Mouse (Mus musculus): ENCODE data around the gene Sfxn5. TPM values are rescaled to one million over a fixed set of nuclear protein-coding genes. Genes with fewer than 3 reads are reported as not detected.

Gene Sfxn5
- 100 to 1,000 TPM; 167 to 175 TPM for total RNA-seq (2021)
- long read RNA-seq, experiment 1, transcript Sfxn5-201 (14 exons, 3,656 nt), result major isoform, 43 of 56 reads
- long read RNA-seq, experiment 1, partial matches to known transcripts, result 2 of 56 reads
- long read RNA-seq, experiment 1, other reads (novel, unspliced or antisense), result 10 of 56 reads
- long read RNA-seq, experiment 2, full-length matches to known transcripts, result 60 of 78 reads
- long read RNA-seq, experiment 2, partial matches to known transcripts, result 2 of 78 reads
- long read RNA-seq, experiment 2, other reads (novel, unspliced or antisense), result 16 of 78 reads

DNA sequence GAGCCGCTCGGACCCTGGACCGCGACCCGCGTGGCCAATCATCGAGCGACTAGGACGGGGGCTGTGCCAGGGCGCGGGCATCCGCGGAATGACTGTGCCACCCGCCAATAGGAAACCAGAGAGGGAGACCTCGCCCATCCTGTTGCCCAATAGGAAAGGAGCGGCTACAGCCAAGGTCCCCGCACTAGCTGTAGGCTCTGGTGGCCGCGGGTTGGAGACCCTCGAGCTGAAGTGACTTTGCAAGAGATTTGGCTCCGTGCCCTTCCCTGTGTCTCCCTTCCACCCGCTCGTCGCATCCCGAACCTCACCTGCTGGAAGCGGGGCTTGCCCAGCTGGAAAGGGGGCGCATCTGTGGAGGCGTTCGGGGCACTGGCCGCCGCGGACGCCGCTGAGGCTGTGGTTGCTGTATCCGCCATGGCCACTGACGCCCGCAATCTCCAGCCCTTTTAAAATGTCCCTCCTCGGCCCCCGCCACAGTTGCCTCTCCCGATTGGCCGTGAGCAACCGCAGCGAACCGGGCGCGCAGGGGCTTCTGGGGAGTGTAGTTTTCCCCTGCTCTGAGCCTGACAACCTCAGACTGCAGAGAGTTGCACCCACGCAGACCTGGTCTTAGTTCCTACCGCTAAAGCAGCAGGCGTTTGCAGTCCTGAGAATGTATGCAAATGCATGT lies at the start of gene Sfxn5:
TSS of gene Sfxn5 (minus strand) at position 423 of the 670 bp plus-strand sequence.
- peak within 1 kb of the TSS; percentile 100 for H3K27ac ChIP-seq
- no peak for TF ChIP-seq CTCF (conservative IDR thresholded peaks at IDR 0.05)
- peak; percentile 97 for DNase-seq (ENCODE audit: low spot score in 2 of 2)
- peak within 1 kb of the TSS; percentile 91 for H3K4me3 ChIP-seq

DNA sequence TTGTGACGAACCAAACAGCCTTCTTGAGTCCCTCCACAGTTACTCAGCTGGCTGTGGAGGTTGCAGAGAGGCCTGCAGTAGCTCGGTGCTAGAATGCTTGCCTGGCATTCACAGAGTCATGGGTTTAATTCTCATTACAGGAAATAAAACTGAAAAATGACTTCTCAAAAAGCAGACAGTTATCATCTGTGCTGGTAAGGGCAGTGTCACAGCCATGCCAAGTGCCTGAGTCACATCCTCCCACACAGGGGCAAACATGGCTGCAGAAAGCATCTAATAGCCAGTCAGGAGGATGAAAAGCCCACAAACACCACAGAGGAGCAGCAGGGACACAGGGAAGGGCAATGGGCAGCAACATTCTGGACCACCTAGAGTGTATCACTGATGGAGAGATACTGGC lies 49.6 kb upstream of the Sfxn5 start:
- TF ChIP-seq CTCF (conservative IDR thresholded peaks at IDR 0.05), result no peak
- DNase-seq (ENCODE audit: low spot score in 2 of 2), result no peak
- Histone ChIP-seq H3K27ac (no peak overlapping the region), H3K4me3 (no peak overlapping the region)

DNA sequence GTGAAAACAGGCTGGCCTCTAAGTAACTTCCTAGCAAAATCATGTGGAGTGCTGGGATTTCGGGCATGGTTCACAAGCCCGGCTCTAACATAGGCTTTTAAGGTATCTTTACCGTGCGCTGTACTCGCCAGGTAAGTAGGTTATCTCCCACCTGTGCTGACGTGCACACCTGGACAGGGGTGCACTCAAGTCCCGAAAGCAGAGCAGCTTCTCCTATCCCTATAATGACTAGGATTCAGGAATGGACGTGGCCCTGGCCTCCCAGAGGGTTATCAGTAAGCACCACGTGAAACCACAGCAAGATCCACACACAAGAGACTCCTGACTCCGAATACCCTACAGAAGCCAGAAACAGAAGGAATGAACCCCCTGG lies 48.4 kb upstream of the Sfxn5 start:
- no peak overlapping the region for H3K4me3 ChIP-seq
- H3K27ac ChIP-seq, result no peak overlapping the region
- TF ChIP-seq CTCF (conservative IDR thresholded peaks at IDR 0.05), result no peak
- DNase-seq (ENCODE audit: low spot score in 2 of 2), result no peak

DNA sequence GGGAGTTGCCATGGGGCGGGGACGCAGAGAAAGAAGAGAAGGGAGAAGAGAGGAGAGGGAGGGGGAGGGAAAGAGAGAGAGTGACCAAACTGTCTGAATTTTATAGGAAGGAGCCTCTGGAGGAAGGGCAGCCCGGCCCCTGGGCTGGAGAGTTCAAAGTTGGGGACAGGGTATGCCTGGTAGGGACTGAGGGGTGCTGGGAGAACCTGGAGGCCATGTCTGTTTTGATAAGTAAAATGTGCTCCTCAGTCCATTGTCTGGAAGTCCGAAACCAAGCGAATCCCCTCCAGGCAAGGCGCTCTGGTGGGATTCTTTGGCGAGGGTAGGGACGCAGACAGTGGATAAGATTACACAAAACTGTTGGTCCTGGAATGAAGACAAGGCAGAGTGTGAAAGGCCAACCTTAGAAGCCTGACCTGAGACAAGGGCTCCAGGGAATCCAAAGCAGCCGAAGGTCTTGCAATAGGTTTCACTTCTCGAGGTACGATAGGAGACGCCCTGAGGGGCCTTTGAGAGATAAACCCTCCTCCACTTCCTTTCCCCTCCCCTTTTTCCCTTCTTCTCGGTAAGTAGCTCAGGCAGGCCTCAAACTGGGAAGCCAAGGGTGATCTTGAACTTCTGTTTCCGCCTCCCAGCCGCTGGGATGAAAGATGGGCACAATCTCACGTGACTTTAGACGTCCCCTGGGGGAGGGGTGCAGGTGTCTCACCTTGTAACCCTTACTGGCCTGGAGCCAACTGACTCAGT lies 47.9 kb upstream of the Sfxn5 start:
- H3K27ac ChIP-seq, result no peak overlapping the region
- no peak for DNase-seq (ENCODE audit: low spot score in 2 of 2)
- no peak for TF ChIP-seq CTCF (conservative IDR thresholded peaks at IDR 0.05)
- H3K4me3 ChIP-seq, result no peak overlapping the region

DNA sequence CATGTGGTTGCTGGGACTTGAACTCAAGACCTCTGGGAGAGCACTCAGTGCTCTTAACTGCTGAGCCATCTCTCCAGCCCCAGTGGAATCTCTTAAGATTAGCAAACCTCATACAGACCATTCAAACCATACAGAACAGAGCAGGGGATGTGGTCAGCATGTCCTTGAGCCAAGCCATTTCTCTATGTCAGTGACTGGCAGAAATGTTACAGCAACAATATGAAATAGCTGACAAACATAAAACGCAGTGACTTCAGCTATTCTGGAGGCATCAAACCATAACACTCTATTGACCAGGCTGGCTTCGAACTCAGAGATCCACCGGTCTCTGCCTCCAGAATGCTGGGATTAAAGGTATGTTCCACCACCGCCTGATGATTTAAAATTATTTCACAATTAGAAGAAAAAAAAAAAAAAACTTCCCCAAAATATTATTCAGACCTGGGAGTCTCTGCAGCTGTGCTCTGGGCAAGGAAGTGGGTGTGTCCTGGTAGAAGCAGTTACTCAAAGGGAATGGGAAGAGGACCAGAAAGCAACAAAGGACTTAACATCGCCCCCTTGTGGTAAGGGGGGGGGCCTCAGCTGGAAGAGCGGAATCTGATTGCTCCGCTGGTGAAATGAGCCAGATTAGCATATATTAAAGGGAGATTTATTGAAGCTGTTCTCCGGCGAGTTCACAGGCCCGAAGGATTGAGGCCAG lies 47.1 kb upstream of the Sfxn5 start:
- DNase-seq (ENCODE audit: low spot score in 2 of 2), result peak; percentile 74 to 84
- Histone ChIP-seq H3K4me3 (no peak overlapping the region), H3K27ac (no peak overlapping the region)
- peak; percentile 89 for TF ChIP-seq CTCF (conservative IDR thresholded peaks at IDR 0.05)

DNA sequence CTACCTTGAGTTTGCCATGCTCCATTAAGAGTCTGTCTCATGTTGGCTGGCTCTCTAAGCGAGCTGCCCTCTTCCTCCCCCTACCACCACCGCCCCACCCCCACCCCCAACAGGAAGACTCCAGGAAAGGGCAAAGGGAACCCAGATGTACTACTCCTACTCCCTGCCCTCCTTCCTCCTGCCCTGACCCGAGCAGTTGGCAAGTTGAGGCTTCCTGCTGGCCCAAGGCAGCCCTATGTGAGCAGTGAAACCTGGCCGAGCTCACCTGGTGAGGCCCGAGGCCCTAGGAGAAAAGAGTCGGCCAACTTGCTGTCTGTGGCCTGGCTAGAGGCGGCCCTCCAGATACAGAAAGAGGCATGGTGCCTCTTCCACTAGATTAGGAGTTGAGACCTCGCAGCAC lies 45.4 kb upstream of the Sfxn5 start:
- DNase-seq (ENCODE audit: low spot score in 2 of 2), result no peak
- TF ChIP-seq CTCF (conservative IDR thresholded peaks at IDR 0.05), result no peak
- Histone ChIP-seq H3K4me3 (no peak overlapping the region), H3K27ac (no peak overlapping the region)

DNA sequence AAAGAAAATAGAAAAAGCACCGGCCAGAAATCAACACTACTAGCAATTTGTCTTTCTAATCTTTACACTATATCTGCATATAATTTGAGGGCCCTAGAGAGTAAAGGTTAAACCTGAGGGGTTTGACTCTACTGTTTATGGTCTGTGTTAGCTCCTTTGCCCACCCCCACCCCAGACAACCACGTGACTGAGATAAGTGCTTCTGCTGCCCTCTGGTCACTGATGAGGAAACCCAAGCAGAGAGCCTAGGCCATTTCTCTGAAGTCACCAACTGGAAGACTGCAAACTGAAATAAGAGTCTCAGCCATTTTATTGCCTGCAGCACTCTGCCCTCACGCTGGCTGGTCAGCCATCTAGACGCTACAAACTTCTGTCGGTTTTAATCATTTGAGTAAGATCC lies 44.7 kb upstream of the Sfxn5 start:
- Histone ChIP-seq H3K27ac (no peak overlapping the region), H3K4me3 (no peak overlapping the region)
- DNase-seq (ENCODE audit: low spot score in 2 of 2), result no peak
- TF ChIP-seq CTCF (conservative IDR thresholded peaks at IDR 0.05), result no peak

DNA sequence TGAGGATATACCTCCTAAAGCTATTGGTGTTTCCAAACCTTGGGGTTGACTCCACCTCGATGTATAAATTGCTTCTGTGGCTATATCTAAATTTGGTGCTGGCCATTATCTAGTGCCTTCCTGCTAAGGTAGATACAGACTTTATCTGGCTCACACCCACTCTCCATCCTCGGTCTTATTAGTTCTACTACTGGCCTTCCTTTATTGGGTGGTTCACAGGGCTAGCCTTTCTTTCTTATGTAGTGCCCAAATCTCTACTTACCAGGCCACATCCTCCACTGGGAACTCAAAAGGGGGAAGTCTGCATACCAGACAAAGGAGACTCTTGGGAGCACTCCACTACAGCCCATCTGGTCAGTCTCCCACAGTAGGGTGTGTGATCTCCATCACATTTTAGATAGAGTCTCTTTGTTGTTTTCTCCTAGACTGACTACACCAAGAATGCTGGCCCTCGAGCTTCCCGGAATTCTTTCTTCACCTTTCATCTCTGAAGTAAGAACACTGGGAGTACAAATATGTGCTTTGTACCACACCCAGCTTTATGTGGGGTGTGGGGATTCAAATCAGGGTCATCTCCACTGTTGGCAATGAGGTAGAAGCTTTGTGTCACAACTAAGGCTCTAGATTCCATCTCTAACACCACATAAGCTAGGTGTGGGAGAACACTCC lies 44.0 kb upstream of the Sfxn5 start:
- no peak overlapping the region for H3K27ac ChIP-seq

DNA sequence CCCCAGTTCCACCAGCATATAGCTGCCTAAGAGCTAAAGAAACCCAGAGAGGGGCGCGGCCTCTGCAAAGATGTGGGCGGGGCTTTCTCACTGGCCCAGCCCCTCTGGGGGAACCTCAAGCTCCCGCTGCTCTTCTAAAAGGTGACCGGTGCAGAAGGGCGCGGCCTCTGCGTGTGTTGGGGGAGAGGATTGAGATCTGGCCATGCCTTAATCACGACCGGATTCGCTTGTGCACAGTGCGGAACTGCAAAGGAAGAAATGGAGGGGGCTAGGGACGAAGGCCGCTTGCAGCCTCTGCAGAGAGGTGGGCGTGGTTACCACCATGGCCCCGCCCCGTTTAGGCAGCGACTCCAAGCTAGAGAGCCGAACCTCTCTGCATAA lies 41.5 kb upstream of the Sfxn5 start:
- no peak for TF ChIP-seq CTCF (conservative IDR thresholded peaks at IDR 0.05)
- Histone ChIP-seq H3K4me3 (peak overlapping the region; percentile 97), H3K27ac (peak overlapping the region; percentile 84)
- peak; percentile 90 to 94 for DNase-seq (ENCODE audit: low spot score in 2 of 2)

More for the DNA sequence above, 44.0 kb upstream of the Sfxn5 start:
- no peak for DNase-seq (ENCODE audit: low spot score in 2 of 2)
- H3K4me3 ChIP-seq, result no peak overlapping the region
- no peak for TF ChIP-seq CTCF (conservative IDR thresholded peaks at IDR 0.05)

DNA sequence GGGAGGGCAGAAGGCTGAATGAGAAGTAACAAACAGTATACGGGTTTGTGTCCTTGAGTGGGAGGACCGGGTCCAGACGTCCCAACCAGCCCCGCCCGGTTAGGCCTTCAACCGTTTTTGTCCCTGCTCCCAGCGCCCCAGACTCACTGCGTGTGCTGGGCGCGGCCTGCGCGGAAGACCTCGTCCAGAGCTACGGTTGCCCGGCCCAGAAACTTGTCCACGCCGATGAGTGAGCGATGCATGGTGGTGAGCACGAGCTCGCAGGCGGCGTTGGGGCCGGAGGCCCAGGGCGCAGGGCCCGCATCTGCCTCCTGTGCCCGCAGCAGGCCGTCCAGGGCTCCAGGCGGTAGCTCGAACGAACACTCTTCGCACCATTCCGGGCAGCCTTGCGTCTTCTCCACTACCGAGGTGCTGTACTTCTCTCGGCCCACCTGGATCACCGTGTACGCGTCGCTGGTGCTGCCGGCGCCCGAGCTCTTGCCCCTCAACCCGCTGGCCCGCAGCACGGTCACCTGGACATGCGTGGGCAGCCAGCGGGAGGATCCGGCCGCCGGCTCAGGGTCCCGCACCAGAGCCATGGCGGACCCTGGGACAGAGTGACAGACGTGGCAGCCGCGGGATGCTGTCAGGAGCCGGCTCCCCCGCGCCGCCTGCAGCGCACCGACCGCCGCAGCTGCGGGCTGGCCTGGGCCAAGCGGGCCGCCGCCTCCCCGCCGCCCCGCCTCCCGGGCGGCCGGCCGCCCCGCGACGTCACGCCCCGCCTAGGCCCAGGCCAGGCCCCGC lies 40.9 kb upstream of the Sfxn5 start, which contains the start of gene Rab11fip5:
TSS of gene Rab11fip5 (minus strand) at position 684 of the 783 bp plus-strand sequence.
- Histone ChIP-seq H3K27ac (peak within 1 kb of the TSS; percentile 89), H3K4me3 (peak within 1 kb of the TSS; percentile 97)
- no peak for DNase-seq (ENCODE audit: low spot score in 2 of 2)
- no peak for TF ChIP-seq CTCF (conservative IDR thresholded peaks at IDR 0.05)

DNA sequence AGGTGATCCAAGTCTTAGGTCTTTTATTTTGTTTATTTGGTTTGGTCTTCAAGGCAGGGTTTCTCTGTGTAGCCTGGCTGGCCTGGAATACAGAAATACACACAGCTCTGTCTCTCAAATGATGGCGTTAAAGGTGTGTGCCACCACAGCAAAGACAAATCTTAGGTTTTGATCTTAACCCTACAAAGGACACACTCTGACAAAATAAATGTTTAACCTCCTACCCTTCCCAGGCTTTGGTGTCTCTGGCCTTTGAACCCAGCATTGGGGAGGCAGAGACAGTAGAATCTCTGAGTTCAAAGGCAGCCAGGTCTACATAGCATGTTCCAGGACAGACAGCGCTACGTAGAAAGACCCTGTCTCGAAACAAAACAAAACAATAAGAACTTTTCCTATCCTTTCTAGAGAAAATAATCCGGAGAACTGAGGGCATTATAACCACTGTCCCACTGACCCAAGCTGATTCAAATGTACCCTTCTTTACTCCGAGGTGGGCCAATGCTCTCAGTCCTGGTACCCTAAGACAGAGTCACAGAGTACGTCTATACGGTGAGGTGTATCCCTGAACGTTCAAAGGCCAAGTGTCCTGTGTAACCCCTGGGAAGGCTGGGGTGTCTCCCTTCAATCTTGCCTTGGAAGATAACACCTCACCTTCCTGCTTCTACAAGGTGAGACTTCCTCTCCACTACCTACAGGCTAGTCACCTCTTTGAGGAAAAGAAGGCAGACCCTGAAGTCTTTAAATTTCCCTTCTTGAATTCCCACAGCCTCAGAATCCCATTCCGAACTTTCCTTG lies 40.0 kb upstream of the Sfxn5 start:
- no peak for DNase-seq (ENCODE audit: low spot score in 2 of 2)
- no peak for TF ChIP-seq CTCF (conservative IDR thresholded peaks at IDR 0.05)
- Histone ChIP-seq H3K27ac (peak overlapping the region; percentile 89), H3K4me3 (peak overlapping the region; percentile 97)
